Mouse (Mus musculus) lung, embryonic 15.5 days (tissue): ENCODE data around the gene Slc25a20. TPM values are rescaled to one million over a fixed set of nuclear protein-coding genes. Genes with fewer than 3 reads are reported as not detected.

ENCODE experiments used
- ATAC-seq: fragments of 200-750 bp; cut with Nextera tagmentation; 2 replicates; pipeline ENCODE4 v1.8.0; 2017; ENCODE audit warnings: moderate number of reproducible peaks, borderline replicate concordance; ENCODE audit not compliant: low FRiP score, low TSS enrichment; ENCODE audit errors: extremely low read depth
- H3K27ac ChIP-seq: fragments of 300-500 bp; sonication (generic); 2 replicates; pipeline ENCODE4 v1.5.1; 2015; ENCODE audit warnings: moderate library complexity, mild to moderate bottlenecking, inconsistent platforms
- H3K27me3 ChIP-seq: fragments of 300-500 bp; sonication (generic); 2 replicates; pipeline ENCODE4 v1.6.1; 2015; ENCODE audit warnings: inconsistent platforms
- H3K36me3 ChIP-seq: fragments of 300-500 bp; sonication (generic); 2 replicates; pipeline ENCODE4 v1.6.1; 2015; ENCODE audit warnings: inconsistent platforms
- H3K4me1 ChIP-seq: fragments of 300-500 bp; sonication (generic); 2 replicates; pipeline ENCODE4 v1.6.1; 2015; ENCODE audit warnings: inconsistent platforms
- H3K4me2 ChIP-seq: fragments of 300-500 bp; sonication (generic); 2 replicates; pipeline ENCODE4 v1.6.1; 2015; ENCODE audit warnings: inconsistent platforms, mild to moderate bottlenecking, moderate library complexity
- H3K4me3 ChIP-seq: fragments of 300-500 bp; sonication (generic); 2 replicates; pipeline ENCODE4 v1.5.1; 2015; ENCODE audit warnings: mild to moderate bottlenecking, inconsistent platforms
- H3K9ac ChIP-seq: fragments of 300-500 bp; sonication (generic); 2 replicates; pipeline ENCODE4 v1.6.1; 2015; ENCODE audit warnings: inconsistent platforms
- H3K9me3 ChIP-seq: fragments of 300-500 bp; sonication (generic); 2 replicates; pipeline ENCODE4 v1.6.1; 2016; ENCODE audit warnings: inconsistent platforms
- WGBS: fragments of 180-500 bp; shearing (Covaris S2); methylation state at CpG from one replicate; pipeline ENCODE4 v1.1.7; 2015; 5-methylcytosine and 5-hydroxymethylcytosine counted together
- polyA plus RNA-seq: library from polyadenylated mRNA; unstranded; fragments of >200 nt; fragmentation: Nextera tagmentation; extraction: Ambion mirVana; gene quantifications from 2 replicates; pipeline ENCODE4 v1.2.1, GENCODE M21; 2015

Slc25a20 gene
- polyA plus RNA-seq = 45.0 and 46.0 TPM in 2 replicates

DNA sequence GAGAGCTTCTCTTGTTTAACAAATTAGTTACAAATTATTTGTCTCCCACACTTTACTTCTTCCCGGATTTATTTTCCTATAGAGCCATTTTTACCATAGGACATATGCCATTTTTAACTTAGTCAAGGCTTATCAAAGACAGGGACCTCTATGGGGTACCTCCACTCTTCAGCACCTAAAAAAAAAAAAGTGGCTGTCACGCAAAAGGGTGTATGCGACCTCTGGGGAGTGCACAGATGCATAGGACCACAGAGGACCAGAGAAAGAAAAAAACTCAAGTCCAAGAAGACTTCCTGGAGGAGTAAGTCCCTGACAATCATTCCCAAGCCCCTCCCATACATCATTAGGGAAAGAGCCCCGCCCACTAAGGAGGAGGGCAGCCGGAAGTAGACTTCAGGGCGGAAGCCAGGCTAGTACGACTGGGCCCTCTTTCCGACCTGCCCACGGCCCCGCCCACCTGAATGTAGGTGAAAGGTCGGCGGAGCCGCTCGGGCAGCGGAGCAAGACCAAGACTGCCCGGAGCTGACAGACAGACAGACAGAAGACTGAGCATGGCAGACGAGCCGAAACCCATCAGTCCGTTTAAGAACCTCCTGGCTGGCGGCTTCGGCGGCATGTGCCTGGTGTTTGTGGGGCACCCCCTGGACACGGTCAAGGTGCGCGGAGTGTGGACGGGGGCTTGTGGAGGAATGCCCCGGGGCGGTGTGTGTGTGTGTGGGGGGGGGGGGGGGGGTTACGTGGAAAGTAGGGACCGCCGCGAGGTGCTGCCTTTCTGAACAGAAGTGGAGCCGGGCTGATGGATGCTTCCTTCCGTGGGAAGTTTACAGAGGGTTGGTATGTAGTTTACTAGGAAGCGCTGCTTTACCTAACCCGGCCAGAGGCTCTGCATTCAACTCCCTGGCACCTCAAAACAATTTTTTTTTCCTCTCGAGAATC lies at the start of gene Slc25a20:
Gene Slc25a20, plus strand, starts transcription at position 412 of the 936 bp plus-strand sequence.
- H3K27ac ChIP-seq = no peak within 1 kb of the TSS

DNA sequence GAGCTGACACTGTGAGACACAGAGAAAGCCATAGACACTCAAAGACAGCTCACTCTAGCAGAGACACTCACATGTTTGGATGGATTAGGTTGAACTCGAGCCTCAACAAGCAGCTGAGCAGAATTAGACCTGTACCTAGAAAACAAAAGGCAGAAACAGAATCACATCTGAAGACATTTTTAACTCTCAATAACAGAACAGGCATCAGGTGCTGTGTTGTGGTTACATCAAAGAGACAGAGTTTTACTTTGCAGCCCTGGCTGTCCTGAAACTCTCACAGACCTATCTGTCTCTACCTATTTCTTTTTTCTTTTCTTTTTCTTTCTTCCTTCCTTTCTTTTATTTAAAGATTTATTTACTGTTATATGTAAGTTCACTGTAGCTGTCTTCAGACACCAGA lies 44.6 kb upstream of the Slc25a20 start:
- no peaks in the 10 kb centered on the region for H3K27me3 ChIP-seq
- H3K27ac ChIP-seq = no peak overlapping the region
- H3K9ac ChIP-seq = no peak overlapping the region
- H3K4me2 ChIP-seq = no peak overlapping the region
- H3K9me3 ChIP-seq = no peaks in the 10 kb centered on the region
- 89% methylated on average over 1 of the region's 1 CpGs for WGBS
- peaks cover 56% of the 10 kb centered on the region for H3K36me3 ChIP-seq
- H3K4me1 ChIP-seq = no peaks in the 10 kb centered on the region
- ATAC-seq = no peak
- no peak overlapping the region for H3K4me3 ChIP-seq

More for the DNA sequence above, at the start of gene Slc25a20:
- H3K4me3 ChIP-seq = peak within 1 kb of the TSS; percentile 75
- H3K36me3 ChIP-seq = no peaks in the 10 kb centered on the region
- H3K4me2 ChIP-seq = peak within 1 kb of the TSS; percentile 74
- peak within 1 kb of the TSS; percentile 50 for H3K9ac ChIP-seq
- 2% methylated on average over 36 of the region's 37 CpGs for WGBS
- H3K4me1 ChIP-seq = peaks cover 15% of the 10 kb centered on the region
- no peaks in the 10 kb centered on the region for H3K27me3 ChIP-seq
- H3K9me3 ChIP-seq = no peaks in the 10 kb centered on the region
- peak; percentile 95 for ATAC-seq

DNA sequence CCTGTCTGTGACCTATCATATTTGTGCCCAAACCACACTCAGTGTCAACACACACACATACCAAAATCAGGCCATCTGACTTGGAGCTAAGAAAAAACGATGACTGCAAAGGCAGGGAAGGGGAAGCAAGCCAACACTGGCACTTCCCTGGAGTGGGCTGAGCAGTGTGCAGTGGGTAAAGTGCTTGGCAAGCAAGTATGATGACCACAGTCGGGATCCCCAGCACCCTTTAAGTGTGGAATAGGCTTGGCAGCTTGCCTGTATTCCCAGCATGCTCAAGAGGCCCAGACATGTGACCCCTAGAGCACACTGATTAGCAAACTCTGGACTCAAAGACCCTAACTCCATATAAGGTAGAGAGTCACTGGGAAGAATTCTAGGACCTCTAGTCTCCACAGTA lies 35.4 kb upstream of the Slc25a20 start:
- Histone ChIP-seq H3K27me3 (no peaks in the 10 kb centered on the region), H3K27ac (0 out of 2 replicates have a peak overlapping the region, but pooled peaks have one; percentile 25), H3K4me3 (no peak overlapping the region), H3K4me1 (0 out of 2 replicates have a peak, but pooled peaks cover 4% of the 10 kb centered on the region), H3K4me2 (no peak overlapping the region), H3K36me3 (peaks cover 8% of the 10 kb centered on the region), H3K9me3 (no peaks in the 10 kb centered on the region), H3K9ac (no peak overlapping the region)
- 26% methylated on average over 2 of the region's 2 CpGs for WGBS
- peak; percentile 73; the same call in 1 of the 2 replicates for ATAC-seq

DNA sequence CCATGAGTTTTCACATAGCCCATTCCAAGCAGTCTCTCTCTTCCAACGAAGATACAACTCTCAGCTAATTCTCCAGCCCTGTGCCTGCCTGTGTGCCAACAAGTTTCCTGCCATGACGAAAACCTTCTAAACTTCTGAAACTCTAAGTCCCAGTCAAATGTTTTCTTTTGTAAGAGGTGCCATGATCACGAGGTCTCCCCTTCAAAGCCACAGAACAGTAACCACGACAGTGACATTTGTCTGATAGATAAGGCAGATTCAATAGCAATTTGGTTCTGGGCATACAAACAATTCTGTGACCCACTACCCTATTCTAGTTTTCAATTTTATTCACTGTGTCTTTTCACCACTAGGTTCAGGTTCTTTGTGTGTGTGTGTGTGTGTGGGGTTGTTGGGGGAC lies 33.7 kb upstream of the Slc25a20 start:
- Histone ChIP-seq H3K9me3 (no peaks in the 10 kb centered on the region), H3K9ac (no peak overlapping the region), H3K27ac (no peak overlapping the region), H3K4me2 (no peak overlapping the region), H3K36me3 (peaks cover 8% of the 10 kb centered on the region), H3K4me3 (no peak overlapping the region), H3K4me1 (0 out of 2 replicates have a peak, but pooled peaks cover 4% of the 10 kb centered on the region), H3K27me3 (no peaks in the 10 kb centered on the region)
- 74% methylated on average over 4 of the region's 4 CpGs for WGBS
- no peak for ATAC-seq

DNA sequence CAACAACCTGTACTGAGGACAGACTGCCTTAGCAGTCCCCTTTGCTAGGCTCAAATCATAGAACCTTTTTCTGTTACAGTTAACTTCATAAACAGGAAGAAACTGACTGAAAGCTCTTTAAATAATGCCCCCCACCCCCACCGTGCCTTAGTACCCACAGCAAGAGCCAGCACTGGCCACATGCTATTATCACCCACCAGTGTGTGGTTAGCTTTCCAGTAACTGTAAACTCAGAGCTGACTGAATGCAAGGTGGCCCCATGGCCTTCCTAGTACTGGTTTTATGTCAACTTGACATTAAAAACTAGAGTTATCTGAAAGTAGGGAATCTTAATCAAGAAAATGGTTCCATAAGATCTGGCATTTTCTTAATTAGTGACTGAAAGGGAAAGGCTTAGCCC lies 31.2 kb upstream of the Slc25a20 start:
- H3K9ac ChIP-seq = no peak overlapping the region
- ATAC-seq = no peak
- H3K36me3 ChIP-seq = peaks cover 9% of the 10 kb centered on the region
- H3K9me3 ChIP-seq = no peaks in the 10 kb centered on the region
- H3K4me2 ChIP-seq = no peak overlapping the region
- H3K4me3 ChIP-seq = no peak overlapping the region
- 0 out of 2 replicates have a peak, but pooled peaks cover 4% of the 10 kb centered on the region for H3K4me1 ChIP-seq
- H3K27me3 ChIP-seq = no peaks in the 10 kb centered on the region
- H3K27ac ChIP-seq = no peak overlapping the region
- WGBS = 66% methylated on average over 1 of the region's 1 CpGs

DNA sequence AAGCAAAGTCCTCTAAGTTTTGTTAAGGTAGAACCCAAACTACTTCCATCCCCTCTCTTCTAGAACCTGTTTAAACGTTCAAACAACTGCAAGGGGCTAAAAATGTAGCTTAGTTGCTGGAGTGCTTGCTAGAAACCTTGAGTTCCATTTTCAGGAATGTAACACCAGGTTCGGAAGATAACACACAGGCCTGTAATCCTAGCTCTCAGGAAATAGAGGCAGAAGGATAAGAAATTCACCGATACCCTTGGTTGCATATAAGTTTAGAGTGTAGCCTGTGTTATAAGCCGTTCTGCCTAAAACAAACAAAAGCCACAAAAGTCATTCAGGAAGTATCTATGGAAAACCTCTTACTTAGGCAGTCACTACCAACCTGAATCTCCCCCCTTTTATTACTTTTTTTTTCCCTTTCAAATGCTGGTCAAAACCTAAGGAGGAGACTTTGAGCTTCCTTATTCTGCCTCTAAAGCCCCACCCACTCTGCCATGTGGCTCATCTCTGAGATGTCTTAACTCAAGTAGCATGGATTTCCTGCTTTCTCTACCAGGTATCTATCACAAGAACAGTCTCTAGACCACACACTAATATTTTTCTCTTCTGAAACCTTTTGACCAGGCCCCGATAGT lies 30.1 kb upstream of the Slc25a20 start:
- Histone ChIP-seq H3K4me2 (no peak overlapping the region), H3K9ac (no peak overlapping the region), H3K4me3 (no peak overlapping the region), H3K36me3 (peaks cover 9% of the 10 kb centered on the region), H3K4me1 (0 out of 2 replicates have a peak, but pooled peaks cover 1% of the 10 kb centered on the region), H3K27me3 (no peaks in the 10 kb centered on the region), H3K27ac (no peak overlapping the region), H3K9me3 (no peaks in the 10 kb centered on the region)
- ATAC-seq = no peak
- WGBS = 70% methylated on average over 5 of the region's 5 CpGs

DNA sequence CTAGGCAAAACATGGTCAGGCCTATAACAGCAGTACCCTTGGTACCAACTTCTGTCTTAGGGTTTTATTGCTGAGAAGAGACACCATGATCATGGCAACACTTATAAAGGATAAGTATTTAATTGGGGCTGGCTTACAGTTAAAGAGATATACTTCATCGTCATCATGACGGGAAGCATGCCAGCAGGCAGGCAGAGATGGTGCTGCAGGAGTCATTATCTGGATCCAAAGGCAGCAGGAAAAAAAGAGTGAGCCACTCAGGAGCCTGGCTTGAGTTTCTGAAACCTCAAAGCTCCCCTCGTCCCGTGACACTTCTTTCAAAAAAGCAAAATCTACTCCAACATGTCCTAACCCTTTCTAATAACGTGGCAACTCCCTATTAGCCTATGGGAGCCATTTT lies 29.5 kb upstream of the Slc25a20 start:
- 77% methylated on average over 5 of the region's 5 CpGs for WGBS
- Histone ChIP-seq H3K9me3 (no peaks in the 10 kb centered on the region), H3K4me3 (no peak overlapping the region), H3K4me1 (no peaks in the 10 kb centered on the region), H3K27me3 (no peaks in the 10 kb centered on the region), H3K9ac (no peak overlapping the region), H3K27ac (no peak overlapping the region), H3K36me3 (peaks cover 9% of the 10 kb centered on the region), H3K4me2 (no peak overlapping the region)
- ATAC-seq = no peak

DNA sequence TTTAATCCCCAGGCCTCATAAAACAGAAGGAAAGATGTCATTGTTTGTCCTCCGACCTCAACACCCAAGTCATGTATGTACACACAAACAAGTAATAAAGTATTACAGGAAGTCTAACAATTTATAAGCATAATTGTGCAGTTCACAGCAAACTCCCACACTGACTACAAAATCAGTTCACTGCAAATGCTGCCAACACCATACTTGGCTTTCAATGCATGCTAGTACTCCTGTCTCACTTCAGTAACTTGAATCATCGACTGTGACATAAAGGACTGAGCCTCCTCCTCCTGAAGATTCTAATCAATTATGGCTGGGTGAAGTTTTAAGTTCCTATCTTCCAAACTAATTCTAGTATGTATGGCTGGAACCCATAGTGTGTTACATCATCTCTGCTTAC lies 28.0 kb upstream of the Slc25a20 start:
- no peak overlapping the region for H3K4me2 ChIP-seq
- H3K9me3 ChIP-seq = no peaks in the 10 kb centered on the region
- peaks cover 9% of the 10 kb centered on the region for H3K36me3 ChIP-seq
- no peaks in the 10 kb centered on the region for H3K4me1 ChIP-seq
- no peak for ATAC-seq
- 77% methylated on average over 2 of the region's 2 CpGs for WGBS
- H3K27ac ChIP-seq = no peak overlapping the region
- no peaks in the 10 kb centered on the region for H3K27me3 ChIP-seq
- no peak overlapping the region for H3K4me3 ChIP-seq
- no peak overlapping the region for H3K9ac ChIP-seq

DNA sequence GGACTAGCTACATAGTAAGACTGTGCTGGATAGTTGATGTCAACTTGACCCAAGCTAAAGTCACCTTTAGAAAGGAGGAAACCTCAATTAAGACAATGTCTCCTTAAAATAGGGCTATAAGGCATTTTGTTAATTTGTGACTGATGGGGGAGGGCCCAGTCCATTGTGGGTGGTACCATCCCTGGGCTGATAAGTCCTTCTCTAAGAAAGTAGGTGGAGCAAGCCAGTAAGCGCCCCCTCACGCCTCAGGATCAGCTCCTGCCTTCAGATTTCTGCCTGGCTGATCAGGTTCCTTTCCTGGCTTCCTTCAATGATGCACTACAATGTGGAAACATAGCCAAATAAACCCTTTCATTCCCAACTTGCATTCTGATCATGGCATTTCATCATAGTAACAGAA lies 26.5 kb upstream of the Slc25a20 start:
- ATAC-seq = no peak
- Histone ChIP-seq H3K9ac (no peak overlapping the region), H3K4me2 (no peak overlapping the region), H3K4me3 (no peak overlapping the region), H3K27ac (no peak overlapping the region), H3K9me3 (no peaks in the 10 kb centered on the region), H3K36me3 (peaks cover 16% of the 10 kb centered on the region), H3K27me3 (no peaks in the 10 kb centered on the region), H3K4me1 (no peaks in the 10 kb centered on the region)
- WGBS = 77% methylated on average over 2 of the region's 2 CpGs

DNA sequence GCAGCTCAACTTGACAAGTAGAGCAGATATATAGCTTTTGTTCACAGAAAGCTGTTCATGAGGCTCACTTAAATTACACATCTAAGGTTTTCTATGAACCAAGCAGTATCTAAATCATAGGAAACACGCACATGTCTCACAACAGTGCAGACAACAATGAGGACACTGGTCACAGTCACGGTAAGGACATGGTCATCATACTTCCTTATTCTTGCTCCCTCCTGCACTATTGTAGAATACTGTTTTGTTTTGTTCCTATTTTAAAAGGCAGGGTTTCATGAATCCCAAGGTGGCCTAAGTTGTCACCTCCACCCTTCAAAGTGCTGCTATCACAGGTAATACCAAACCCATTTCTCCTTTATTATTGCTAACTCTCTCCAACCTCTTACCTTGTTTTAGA lies 22.1 kb upstream of the Slc25a20 start:
- Histone ChIP-seq H3K4me2 (no peak overlapping the region), H3K9me3 (no peaks in the 10 kb centered on the region), H3K4me1 (no peaks in the 10 kb centered on the region), H3K27ac (no peak overlapping the region), H3K4me3 (no peak overlapping the region), H3K9ac (no peak overlapping the region), H3K36me3 (peaks cover 26% of the 10 kb centered on the region), H3K27me3 (no peaks in the 10 kb centered on the region)
- 89% methylated on average over 2 of the region's 2 CpGs for WGBS
- no peak for ATAC-seq

DNA sequence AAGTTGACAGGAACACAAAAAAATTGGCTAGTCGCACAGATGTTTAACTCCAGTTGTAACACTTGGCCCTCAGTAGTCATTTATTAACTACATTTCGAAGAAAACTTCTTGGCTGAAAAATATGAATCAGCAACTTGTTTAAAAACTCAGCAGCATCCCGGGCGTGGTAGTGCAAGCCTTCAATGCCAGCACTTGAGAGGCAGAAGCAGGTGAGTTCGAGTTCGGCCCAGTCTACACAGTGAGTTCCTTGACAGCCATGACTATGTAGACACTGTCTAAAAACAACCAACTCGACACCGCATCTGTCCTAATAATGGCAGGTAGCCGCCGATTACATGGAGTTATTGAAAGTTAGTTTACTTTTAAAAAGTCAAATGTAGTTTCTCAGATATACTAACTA lies 13.7 kb upstream of the Slc25a20 start:
- Histone ChIP-seq H3K36me3 (no peaks in the 10 kb centered on the region), H3K9me3 (no peaks in the 10 kb centered on the region), H3K9ac (peak overlapping the region; percentile 83), H3K4me3 (peak overlapping the region; percentile 96), H3K4me1 (peaks cover 10% of the 10 kb centered on the region), H3K27ac (peak overlapping the region; percentile 95; the same call in 1 of the 2 replicates), H3K27me3 (no peaks in the 10 kb centered on the region), H3K4me2 (peak overlapping the region; percentile 63)
- ATAC-seq = no peak
- WGBS = 18% methylated on average over 10 of the region's 10 CpGs
